ENCODE assay signal across 8 mouse cellular contexts in the genomic region with DNA sequence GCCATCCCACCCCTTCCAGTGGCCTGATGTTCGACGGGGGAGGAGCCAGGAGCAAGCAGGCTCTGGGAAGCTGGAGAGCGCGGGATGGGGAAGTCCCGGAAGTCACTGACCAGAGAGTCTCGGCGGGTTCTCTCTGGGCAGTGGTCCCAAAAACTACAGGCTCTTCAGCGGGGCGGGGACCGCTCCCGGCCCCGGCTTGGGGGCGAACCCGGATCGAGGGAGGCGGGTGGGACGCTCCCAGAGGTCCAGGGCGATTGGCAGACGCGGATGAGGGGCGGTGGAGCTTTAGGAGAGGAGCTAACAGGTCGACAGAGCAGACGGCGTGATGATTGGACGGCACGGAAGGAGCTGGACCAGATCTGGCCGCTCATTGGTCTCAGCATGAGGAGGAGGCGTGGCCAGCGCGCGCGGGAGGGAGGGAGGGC. TPM values are rescaled to one million over a fixed set of nuclear protein-coding genes. Genes with fewer than 3 reads are reported as not detected.
DNase-seq lines count a peak whose midpoint lies in the region; ATAC-seq and TF ChIP-seq lines count a peak whose summit lies in the region.

A gene (plus strand): TSS at position 382 of the 425 bp plus-strand sequence.

- H3K4me1 ChIP-seq in bone marrow, adult 2 months (ENCODE audit: control insufficient read depth, insufficient read depth, low read length) = no peaks in the 10 kb centered on the region
- H3K4me1 ChIP-seq in embryonic facial prominence, embryonic 15.5 days = peaks cover 14% of the 10 kb centered on the region
- H3K4me1 ChIP-seq in limb, embryonic 14.5 days (ENCODE audit: control insufficient read depth, insufficient read depth, low read length) = peaks cover 11% of the 10 kb centered on the region
- no peaks in the 10 kb centered on the region for H3K4me1 ChIP-seq in midbrain, postnatal 0 days (ENCODE audit: insufficient read depth, low read length)

- ATAC-seq in embryonic facial prominence, embryonic 15.5 days (ENCODE audit: insufficient number of reproducible peaks, low FRiP score, low TSS enrichment, low read depth) = peak; percentile 100
- ATAC-seq in limb, embryonic 14.5 days (ENCODE audit: low FRiP score, low read depth) = peak; percentile 99
- ATAC-seq in midbrain, postnatal 0 days (ENCODE audit: low FRiP score) = peak; percentile 100

- H3K36me3 ChIP-seq in embryonic facial prominence, embryonic 15.5 days = no peaks in the 10 kb centered on the region
- no peaks in the 10 kb centered on the region for H3K36me3 ChIP-seq in limb, embryonic 14.5 days (ENCODE audit: control insufficient read depth, insufficient read depth, low read length)
- no peaks in the 10 kb centered on the region for H3K36me3 ChIP-seq in midbrain, postnatal 0 days (ENCODE audit: insufficient read depth, low read length)

- no peaks in the 10 kb centered on the region for H3K27me3 ChIP-seq in embryonic facial prominence, embryonic 15.5 days
- H3K27me3 ChIP-seq in limb, embryonic 14.5 days (ENCODE audit: control insufficient read depth, insufficient read depth, low read length) = no peaks in the 10 kb centered on the region
- no peaks in the 10 kb centered on the region for H3K27me3 ChIP-seq in midbrain, postnatal 0 days (ENCODE audit: insufficient read depth, low read length)

- H3K4me2 ChIP-seq in embryonic facial prominence, embryonic 15.5 days (replicated peaks) = peak within 1 kb of the TSS; percentile 68
- peak within 1 kb of the TSS; percentile 83 for H3K4me2 ChIP-seq in limb, embryonic 14.5 days (replicated peaks; ENCODE audit: low read depth, low read length, severe bottlenecking)
- peak within 1 kb of the TSS; percentile 83 for H3K4me2 ChIP-seq in midbrain, postnatal 0 days (ENCODE audit: low read depth, low read length, poor library complexity, severe bottlenecking)

- under 1% methylated on average over 32 of the region's 32 CpGs for WGBS in bone marrow, adult 2 months
- WGBS in embryonic facial prominence, embryonic 15.5 days = under 1% methylated on average over 29 of the region's 32 CpGs
- WGBS in limb, embryonic 14.5 days = 2% methylated on average over 21 of the region's 32 CpGs
- WGBS in midbrain, postnatal 0 days = 0% methylated on average over 28 of the region's 32 CpGs

- H3K27ac ChIP-seq in bone marrow, adult 2 months (ENCODE audit: control insufficient read depth, insufficient read depth, low read depth, low read length, poor library complexity) = no peak within 1 kb of the TSS; the same call in 1 of the 2 replicates
- peak within 1 kb of the TSS; percentile 87 for H3K27ac ChIP-seq in embryonic facial prominence, embryonic 15.5 days (replicated peaks)
- peak within 1 kb of the TSS; percentile 77 for H3K27ac ChIP-seq in limb, embryonic 14.5 days (replicated peaks; ENCODE audit: low read depth, low read length)
- peak within 1 kb of the TSS; percentile 80 for H3K27ac ChIP-seq in midbrain, postnatal 0 days (ENCODE audit: low read depth, low read length)

- no peaks in the 10 kb centered on the region for H3K9me3 ChIP-seq in embryonic facial prominence, embryonic 15.5 days (replicated peaks)
- no peaks in the 10 kb centered on the region for H3K9me3 ChIP-seq in limb, embryonic 14.5 days (ENCODE audit: control insufficient read depth, low read length)
- H3K9me3 ChIP-seq in midbrain, postnatal 0 days (ENCODE audit: low read length) = no peaks in the 10 kb centered on the region

- H3K4me3 ChIP-seq in bone marrow, adult 2 months (replicated peaks; ENCODE audit: control insufficient read depth, low read depth, low read length) = peak within 1 kb of the TSS; percentile 54
- peak within 1 kb of the TSS; percentile 82 for H3K4me3 ChIP-seq in embryonic facial prominence, embryonic 15.5 days (replicated peaks)
- H3K4me3 ChIP-seq in limb, embryonic 14.5 days (replicated peaks; ENCODE audit: low read length) = peak within 1 kb of the TSS; percentile 79
- peak within 1 kb of the TSS; percentile 95 for H3K4me3 ChIP-seq in midbrain, postnatal 0 days (ENCODE audit: low read depth, low read length)

- TF ChIP-seq POLR2A in bone marrow, adult 2 months (IDR thresholded peaks at IDR 0.05; ENCODE audit: borderline replicate concordance, control insufficient read depth, low read depth, low read length) = no peak
- 0 out of 2 replicates have a peak, but pooled peaks have one; percentile 16 for TF ChIP-seq POLR2A in limb, embryonic 14.5 days (IDR thresholded peaks at IDR 0.05; ENCODE audit: borderline replicate concordance, extremely low read depth, insufficient read depth, insufficient read length)

- H3K9ac ChIP-seq in embryonic facial prominence, embryonic 15.5 days = peak within 1 kb of the TSS; percentile 78
- peak within 1 kb of the TSS; percentile 77 for H3K9ac ChIP-seq in limb, embryonic 14.5 days (ENCODE audit: low read depth, low read length, severe bottlenecking)
- H3K9ac ChIP-seq in midbrain, postnatal 0 days (replicated peaks; ENCODE audit: low read length, poor library complexity, severe bottlenecking) = peak within 1 kb of the TSS; percentile 81

- peak; percentile 100 for DNase-seq in 3T3-L1 (ENCODE audit: low read depth, low spot score)
- DNase-seq in heart, adult 8-10 months (ENCODE audit: low spot score) = peak; percentile 98
- DNase-seq in kidney, adult 9 months = peak; percentile 98
- DNase-seq in limb, embryonic 14.5 days (ENCODE audit: low spot score) = peak; percentile 98
- peak; percentile 99 for DNase-seq in midbrain, postnatal 0 days (ENCODE audit: low spot score)
- peak; percentile 84 to 86 for DNase-seq in spleen, postnatal 14 days (ENCODE audit: low spot score in 2 of 2)

- TF ChIP-seq CTCF in bone marrow, adult 2 months (IDR thresholded peaks at IDR 0.05; ENCODE audit: control insufficient read depth, insufficient read depth, low read length) = no peak
- no peak for TF ChIP-seq CTCF in midbrain, postnatal 0 days (IDR thresholded peaks at IDR 0.05)

RNA-seq across cellular contexts. Expression of the gene that starts here (rescaled TPM):
- 1.0 and 10.4 TPM in 2 replicates for polyA plus RNA-seq in bone marrow, adult 2 months (2011; ENCODE audit: insufficient read depth, insufficient read length, low replicate concordance, missing spikeins)
- polyA plus RNA-seq in embryonic facial prominence, embryonic 15.5 days (2015; fragmentation: Nextera tagmentation; extraction: Ambion mirVana) = 4.3 and 4.6 TPM in 2 replicates
- 10 to 100 TPM; 13.2 to 14.4 (median 14.1) TPM for total RNA-seq in heart, adult 8-10 months (2022)
- 22.8 and 26.4 TPM in 2 replicates for polyA plus RNA-seq in limb, embryonic 14.5 days (2012; rRNA removed)
- polyA plus RNA-seq in limb, embryonic 14.5 days (2014; fragmentation: Nextera tagmentation; extraction: Ambion mirVana) = 10.0 and 12.1 TPM in 2 replicates
- 34.2 and 38.0 TPM in 2 replicates for total RNA-seq in midbrain, postnatal 0 days (2014; rRNA removed)
- polyA plus RNA-seq in midbrain, postnatal 0 days (2015; fragmentation: Nextera tagmentation; extraction: Ambion mirVana) = 3.1 and 3.7 TPM in 2 replicates
